Mouse (Mus musculus): ENCODE results near the gene Clcf1. TPM values are rescaled to one million over a fixed set of nuclear protein-coding genes. Genes with fewer than 3 reads are reported as not detected.

Gene Clcf1
- total and polyA plus RNA-seq, 3 experiments = 0.42 to 2.3 TPM; not detected in 1

GRCm38 (mm10) chr19:4203604-4204326 is 10.3 kb upstream of the Clcf1 start (continued):
- no peak for TF ChIP-seq JUND (IDR thresholded peaks at IDR 0.05; ENCODE audit: low read depth, low read length)
- TF ChIP-seq NRF1 (IDR thresholded peaks at IDR 0.05; ENCODE audit: insufficient read depth, low read depth, low read length, poor library complexity, severe bottlenecking) = no peak
- TF ChIP-seq ELF1 (IDR thresholded peaks at IDR 0.05; ENCODE audit: low read depth, low read length) = peak; percentile 50; the same call in 1 of the 2 replicates
- peak; percentile 38; the same call in 1 of the 2 replicates for TF ChIP-seq SIN3A (IDR thresholded peaks at IDR 0.05; ENCODE audit: low read length)
- TF ChIP-seq POLR2AphosphoS5 (IDR thresholded peaks at IDR 0.05; ENCODE audit: borderline replicate concordance, low read depth, low read length) = no peak
- TF ChIP-seq MEF2A (IDR thresholded peaks at IDR 0.05; ENCODE audit: extremely low read depth, insufficient replicate concordance, low read depth, low read length, poor library complexity, severe bottlenecking) = no peak
- TF ChIP-seq ZKSCAN1 (IDR thresholded peaks at IDR 0.05; ENCODE audit: low read depth, low read length) = no peak
- no peak for TF ChIP-seq UBTF (IDR thresholded peaks at IDR 0.05; ENCODE audit: borderline replicate concordance, insufficient read depth, low read depth, low read length)
- TF ChIP-seq GABPA (IDR thresholded peaks at IDR 0.05; ENCODE audit: low read depth, low read length) = no peak
- no peak for TF ChIP-seq MYB (IDR thresholded peaks at IDR 0.05; ENCODE audit: low read depth, low read length)
- TF ChIP-seq MXI1 (IDR thresholded peaks at IDR 0.05; ENCODE audit: low read depth, low read length) = 0 out of 2 replicates have a peak, but pooled peaks have one; percentile 55

DNA sequence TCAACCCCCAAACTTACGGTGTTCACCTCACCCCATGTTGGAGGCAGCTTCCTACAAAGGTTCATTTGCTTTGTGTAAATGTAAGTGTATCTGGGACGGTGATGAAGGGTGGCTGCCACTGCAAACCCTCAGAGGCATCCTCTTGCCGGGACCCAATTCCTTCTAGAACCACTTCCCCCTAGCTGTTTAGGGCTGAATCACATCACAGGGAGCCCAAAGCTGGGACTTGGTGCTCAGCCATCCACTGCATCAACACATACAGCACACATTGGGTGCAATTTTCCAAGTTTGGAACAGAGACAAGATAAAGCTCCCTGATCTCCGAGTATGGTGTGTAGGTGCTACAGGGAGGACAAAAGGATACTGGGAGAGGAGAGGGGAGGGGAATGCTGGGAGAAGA is 9.1 kb upstream of the Clcf1 start:
- no peak overlapping the region for H3K4me3 ChIP-seq (ENCODE audit: control insufficient read depth in 1 of 2, insufficient read depth in 1 of 2, low read depth in 2 of 2, low read length in 2 of 2)

DNA sequence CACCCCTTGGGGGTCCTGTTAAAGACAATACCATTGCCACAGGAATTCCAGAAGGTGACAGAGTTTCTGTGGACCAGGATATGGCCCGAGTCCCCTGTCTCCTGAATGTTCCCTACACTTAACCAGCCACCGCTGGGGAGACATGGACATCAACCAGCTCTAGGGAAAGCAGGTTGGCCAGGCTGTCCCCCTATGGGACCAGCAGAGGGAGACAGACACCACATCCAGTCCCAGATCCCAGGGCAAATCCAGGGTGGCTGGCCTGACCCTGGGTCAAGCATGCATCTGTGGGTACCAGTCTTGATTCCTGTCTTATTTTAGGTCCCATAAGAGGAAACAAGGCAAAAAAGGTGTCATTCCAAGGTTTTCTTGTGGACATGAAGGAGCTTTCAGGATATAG is 7.1 kb upstream of the Clcf1 start:
- Histone ChIP-seq H3K9ac (ENCODE audit: control insufficient read depth, low read depth, low read length, poor library complexity, severe bottlenecking) (no peak overlapping the region), H3K4me1 (ENCODE audit: control insufficient read depth in 1 of 2, insufficient read depth in 2 of 2, low read length in 2 of 2) (peaks cover 7 to 29% of the 10 kb centered on the region in 2 experiments), H3K9me3 (replicated peaks; ENCODE audit: insufficient read depth, low read length) (no peaks in the 10 kb centered on the region), H3K36me3 (ENCODE audit: control insufficient read depth in 1 of 2, insufficient read depth in 2 of 2, low read length in 2 of 2) (peaks cover 0 to 21% of the 10 kb centered on the region in 2 experiments; a peak in 2 of 4 replicates), H3K79me2 (ENCODE audit: control insufficient read depth, insufficient read depth, low read length, poor library complexity) (no peaks in the 10 kb centered on the region; the same call in 1 of the 2 replicates), H3K4me3 (ENCODE audit: control insufficient read depth in 1 of 2, insufficient read depth in 1 of 2, low read depth in 2 of 2, low read length in 2 of 2) (no peak overlapping the region), H3K27me3 (ENCODE audit: control insufficient read depth in 1 of 2, insufficient read depth in 2 of 2, low read length in 2 of 2) (peaks cover 0 to 2% of the 10 kb centered on the region in 2 experiments; a peak in 1 of 4 replicates), H3K27ac (ENCODE audit: control insufficient read depth, low read depth, low read length) (no peak overlapping the region)
- peak; percentile 73 for DNase-seq (ENCODE audit: low read depth, low spot score)
- TF ChIP-seq CTCF (IDR thresholded peaks at IDR 0.05 in 2 of 3, conservative IDR thresholded peaks at IDR 0.05 in 1 of 3; ENCODE audit: control insufficient read depth in 1 of 3, insufficient read depth in 1 of 3, low read depth in 2 of 3, low read length in 3 of 3, poor library complexity in 1 of 3, severe bottlenecking in 1 of 3) (peak; percentile 93 to 97 (median 95)), POLR2AphosphoS2 (IDR thresholded peaks at IDR 0.05; ENCODE audit: low read length) (no peak), POLR2AphosphoS5 (IDR thresholded peaks at IDR 0.05; ENCODE audit: borderline replicate concordance, low read depth, low read length) (no peak), ZC3H11A (IDR thresholded peaks at IDR 0.05; ENCODE audit: low read depth, low read length) (peak; percentile 94), SIN3A (IDR thresholded peaks at IDR 0.05; ENCODE audit: low read length) (peak; percentile 47; the same call in 1 of the 2 replicates), SMC3 (IDR thresholded peaks at IDR 0.05; ENCODE audit: low read depth, low read length) (peak; percentile 94), ZNF384 (IDR thresholded peaks at IDR 0.05; ENCODE audit: low read depth, low read length) (no peak), GABPA (IDR thresholded peaks at IDR 0.05; ENCODE audit: low read depth, low read length) (no peak), MXI1 (IDR thresholded peaks at IDR 0.05; ENCODE audit: low read depth, low read length) (0 out of 2 replicates have a peak, but pooled peaks have one; percentile 21), RAD21 (IDR thresholded peaks at IDR 0.05; ENCODE audit: low read depth, low read length) (peak; percentile 96), ZKSCAN1 (IDR thresholded peaks at IDR 0.05; ENCODE audit: low read depth, low read length) (no peak), BHLHE40 (IDR thresholded peaks at IDR 0.05; ENCODE audit: borderline replicate concordance, low read depth, low read length) (0 out of 2 replicates have a peak, but pooled peaks have one; percentile 11), HCFC1 (IDR thresholded peaks at IDR 0.05; ENCODE audit: low read depth, low read length) (0 out of 2 replicates have a peak, but pooled peaks have one; percentile 22)

More for the DNA sequence above, 9.1 kb upstream of the Clcf1 start:
- H3K36me3 ChIP-seq (ENCODE audit: control insufficient read depth in 1 of 2, insufficient read depth in 2 of 2, low read length in 2 of 2) = peaks cover 0 to 28% of the 10 kb centered on the region in 2 experiments; a peak in 2 of 4 replicates
- no peak for DNase-seq (ENCODE audit: low read depth, low spot score)
- no peak for TF ChIP-seq ELF1 (IDR thresholded peaks at IDR 0.05; ENCODE audit: low read depth, low read length)
- H3K27me3 ChIP-seq (ENCODE audit: control insufficient read depth in 1 of 2, insufficient read depth in 2 of 2, low read length in 2 of 2) = no peaks in the 10 kb centered on the region
- no peaks in the 10 kb centered on the region for H3K9me3 ChIP-seq (replicated peaks; ENCODE audit: insufficient read depth, low read length)
- peaks cover 9 to 41% of the 10 kb centered on the region in 2 experiments for H3K4me1 ChIP-seq (ENCODE audit: control insufficient read depth in 1 of 2, insufficient read depth in 2 of 2, low read length in 2 of 2)
- H3K9ac ChIP-seq (ENCODE audit: control insufficient read depth, low read depth, low read length, poor library complexity, severe bottlenecking) = no peak overlapping the region
- no peak overlapping the region for H3K27ac ChIP-seq (ENCODE audit: control insufficient read depth, low read depth, low read length)
- peaks cover 16% of the 10 kb centered on the region for H3K79me2 ChIP-seq (ENCODE audit: control insufficient read depth, insufficient read depth, low read length, poor library complexity)

Measured in MEL (cell line).